23 mouse cellular contexts compared by ENCODE assay signal in the genomic region with DNA sequence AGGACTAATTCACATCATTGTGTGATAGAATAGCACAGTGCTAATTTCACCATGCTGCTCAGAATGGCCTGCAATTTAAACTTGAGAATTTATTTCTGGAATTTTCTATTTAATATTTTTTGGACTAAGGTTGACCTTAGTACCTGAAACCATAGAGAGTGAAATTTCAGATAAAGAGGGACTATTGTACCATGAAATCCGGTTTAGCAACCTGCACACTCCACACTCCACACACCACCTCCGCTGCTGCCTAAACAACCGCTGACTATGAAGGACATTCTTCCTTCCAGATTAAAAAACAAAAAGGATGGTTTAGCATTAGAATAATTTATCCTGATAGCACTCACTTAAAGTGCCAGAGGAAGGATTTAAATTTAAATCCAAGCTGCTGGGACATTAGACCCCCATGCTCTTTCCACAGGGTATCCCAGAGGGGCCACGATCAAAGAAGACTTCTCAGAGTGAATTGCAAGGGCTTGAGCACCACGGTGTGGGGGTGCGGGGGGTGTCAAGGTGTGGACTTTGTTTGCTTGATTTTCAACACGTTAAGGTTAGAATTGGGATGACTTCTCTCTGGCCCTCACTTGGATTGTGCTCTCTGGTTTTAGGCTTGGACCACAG. TPM values are rescaled to one million over a fixed set of nuclear protein-coding genes. Genes with fewer than 3 reads are reported as not detected.
DNase-seq lines count a peak whose midpoint lies in the region; ATAC-seq and TF ChIP-seq lines count a peak whose summit lies in the region.
"Had no signal": no experiment of that assay in that cellular context is flagged by ENCODE, and none has a peak within 500 bp of the region (broad histone marks: within the 10 kb centered on the region; RNA-seq: fewer than 3 reads in every experiment).

No protein-coding gene starts in this region.

- no peaks in the 10 kb centered on the region for H3K9me3 ChIP-seq in intestine, embryonic 14.5 days (ENCODE audit: control insufficient read depth, low read length)
- H3K9me3 ChIP-seq in intestine, postnatal 0 days (ENCODE audit: control insufficient read depth), result no peaks in the 10 kb centered on the region
- 0 out of 2 replicates have a peak, but pooled peaks cover 3% of the 10 kb centered on the region for H3K9me3 ChIP-seq in E14TG2a.4 (ENCODE audit: low read length)
- H3K9me3 ChIP-seq in hindbrain, embryonic 14.5 days (ENCODE audit: control insufficient read depth, low read length), result no peaks in the 10 kb centered on the region
- H3K9me3 ChIP-seq in stomach, postnatal 0 days (ENCODE audit: control insufficient read depth, low read length), result no peaks in the 10 kb centered on the region
- H3K9me3 ChIP-seq: embryonic facial prominence, embryonic 12.5 days; heart, embryonic 10.5 days; limb, embryonic 12.5 days; stomach, embryonic 15.5 days had no signal

- no peak overlapping the region for H3K27ac ChIP-seq in intestine, embryonic 14.5 days (ENCODE audit: low read depth)
- H3K27ac ChIP-seq in intestine, postnatal 0 days (ENCODE audit: low read depth, low read length), result no peak overlapping the region
- no peak overlapping the region for H3K27ac ChIP-seq in hindbrain, embryonic 14.5 days
- H3K27ac ChIP-seq in macrophage, result peak overlapping the region; percentile 93
- no peak overlapping the region for H3K27ac ChIP-seq in stomach, postnatal 0 days (replicated peaks)
- H3K27ac ChIP-seq: embryonic facial prominence, embryonic 12.5 days; gastrocnemius, adult 2 months; heart, embryonic 10.5 days; kidney, postnatal 0 days; limb, embryonic 12.5 days; stomach, embryonic 15.5 days had no signal

- no peak overlapping the region for H3K4me2 ChIP-seq in intestine, embryonic 14.5 days (ENCODE audit: low read length)
- H3K4me2 ChIP-seq in intestine, postnatal 0 days (replicated peaks; ENCODE audit: low read depth), result no peak overlapping the region
- H3K4me2 ChIP-seq in hindbrain, embryonic 14.5 days (replicated peaks), result no peak overlapping the region
- H3K4me2 ChIP-seq in stomach, postnatal 0 days (replicated peaks; ENCODE audit: low read depth), result no peak overlapping the region
- H3K4me2 ChIP-seq: embryonic facial prominence, embryonic 12.5 days; limb, embryonic 12.5 days; liver, embryonic 11.5 days; stomach, embryonic 15.5 days had no signal

- no peak overlapping the region for H3K9ac ChIP-seq in intestine, embryonic 14.5 days (ENCODE audit: low read length)
- H3K9ac ChIP-seq in intestine, postnatal 0 days (ENCODE audit: low read depth, low read length), result no peak overlapping the region
- H3K9ac ChIP-seq in hindbrain, embryonic 14.5 days, result no peak overlapping the region
- H3K9ac ChIP-seq in stomach, postnatal 0 days (ENCODE audit: low read length), result no peak overlapping the region
- H3K9ac ChIP-seq: embryonic facial prominence, embryonic 12.5 days; limb, embryonic 12.5 days; liver, postnatal 0 days; stomach, embryonic 15.5 days had no signal

- TF ChIP-seq EP300 in stomach, postnatal 0 days (optimal IDR thresholded peaks at IDR 0.05), result no peak

- no peaks in the 10 kb centered on the region for H3K27me3 ChIP-seq in intestine, embryonic 14.5 days (replicated peaks; ENCODE audit: control insufficient read depth, insufficient read depth, low read length)
- no peaks in the 10 kb centered on the region for H3K27me3 ChIP-seq in intestine, postnatal 0 days (replicated peaks; ENCODE audit: control insufficient read depth, insufficient read depth, low read length)
- peaks cover 6% of the 10 kb centered on the region for H3K27me3 ChIP-seq in E14TG2a.4 (ENCODE audit: insufficient read depth, low read length)
- H3K27me3 ChIP-seq in hindbrain, embryonic 14.5 days (ENCODE audit: control insufficient read depth, insufficient read depth, low read length), result no peaks in the 10 kb centered on the region
- no peaks in the 10 kb centered on the region for H3K27me3 ChIP-seq in stomach, postnatal 0 days (ENCODE audit: control insufficient read depth, insufficient read depth, low read length)
- H3K27me3 ChIP-seq: embryonic facial prominence, embryonic 12.5 days; limb, embryonic 12.5 days; stomach, embryonic 15.5 days had no signal

- peak; percentile 41 for DNase-seq in intestine, embryonic 14.5 days (ENCODE audit: low spot score)
- no peak for DNase-seq in hindbrain, embryonic 14.5 days (ENCODE audit: low spot score)
- DNase-seq in stomach, postnatal 0 days (ENCODE audit: low spot score), result no peak
- no peak for DNase-seq in adrenal gland, postnatal 36 days
- DNase-seq in spleen, postnatal 10 days (ENCODE audit: low spot score in 2 of 2), result no peak
- DNase-seq: adrenal gland, adult 2 months; gastrocnemius, adult 2 months; heart, postnatal 4 days; kidney, adult 18-20 months; liver, postnatal 0 days; thymus, adult 18-20 months; thymus, postnatal 4 days had no signal

- H3K4me3 ChIP-seq in intestine, embryonic 14.5 days (ENCODE audit: low read depth, low read length), result no peak overlapping the region
- H3K4me3 ChIP-seq in intestine, postnatal 0 days (ENCODE audit: low read depth, low read length), result no peak overlapping the region
- H3K4me3 ChIP-seq in E14TG2a.4 (replicated peaks; ENCODE audit: low read length) (peak overlapping the region; percentile 27; the same call in 1 of the 2 replicates), macrophage (ENCODE audit: inconsistent target) (no peak overlapping the region)
- H3K4me3 ChIP-seq in hindbrain, embryonic 14.5 days (replicated peaks; ENCODE audit: low read length), result no peak overlapping the region
- H3K4me3 ChIP-seq in stomach, postnatal 0 days (ENCODE audit: low read depth, low read length), result no peak overlapping the region
- H3K4me3 ChIP-seq: embryonic facial prominence, embryonic 12.5 days; gastrocnemius, adult 2 months; heart, embryonic 10.5 days; limb, embryonic 12.5 days; stomach, embryonic 15.5 days had no signal

- H3K36me3 ChIP-seq in intestine, embryonic 14.5 days (ENCODE audit: control insufficient read depth, insufficient read depth, low read length), result no peaks in the 10 kb centered on the region
- no peaks in the 10 kb centered on the region for H3K36me3 ChIP-seq in intestine, postnatal 0 days (ENCODE audit: control insufficient read depth, insufficient read depth)
- no peaks in the 10 kb centered on the region for H3K36me3 ChIP-seq in E14TG2a.4 (ENCODE audit: insufficient read depth, low read length)
- no peaks in the 10 kb centered on the region for H3K36me3 ChIP-seq in hindbrain, embryonic 14.5 days (replicated peaks; ENCODE audit: control insufficient read depth, insufficient read depth)
- H3K36me3 ChIP-seq in macrophage (ENCODE audit: inconsistent target), result no peaks in the 10 kb centered on the region
- no peaks in the 10 kb centered on the region for H3K36me3 ChIP-seq in stomach, postnatal 0 days (ENCODE audit: control insufficient read depth, insufficient read depth, low read length)
- H3K36me3 ChIP-seq: embryonic facial prominence, embryonic 12.5 days; heart, embryonic 10.5 days; limb, embryonic 12.5 days; stomach, embryonic 15.5 days had no signal

- no peak for ATAC-seq in intestine, embryonic 14.5 days (replicated peaks; ENCODE audit: low FRiP score, low TSS enrichment, low read depth)
- no peak for ATAC-seq in intestine, postnatal 0 days
- peak; percentile 15; the same call in 1 of the 2 replicates for ATAC-seq in hindbrain, embryonic 14.5 days (ENCODE audit: low FRiP score)
- no peak for ATAC-seq in stomach, postnatal 0 days (ENCODE audit: low FRiP score, low TSS enrichment)
- ATAC-seq: CD4-positive, CD25-positive, alpha-beta regulatory T cell, adult 4 months; liver, postnatal 0 days; lung, postnatal 0 days had no signal

- 36% methylated on average over 7 of the region's 7 CpGs for WGBS in intestine, embryonic 14.5 days
- WGBS in intestine, postnatal 0 days, result 30% methylated on average over 7 of the region's 7 CpGs
- WGBS in hindbrain, embryonic 14.5 days, result 34% methylated on average over 7 of the region's 7 CpGs
- WGBS in macrophage (ENCODE audit: missing documents), result 88% methylated on average over 7 of the region's 7 CpGs
- 34% methylated on average over 7 of the region's 7 CpGs for WGBS in stomach, postnatal 0 days

- TF ChIP-seq CTCF in intestine, postnatal 0 days (IDR thresholded peaks at IDR 0.05; ENCODE audit: low read depth), result no peak
- no peak for TF ChIP-seq CTCF in E14TG2a.4 (conservative IDR thresholded peaks at IDR 0.05; ENCODE audit: low read length)
- no peak for TF ChIP-seq CTCF in stomach, postnatal 0 days (IDR thresholded peaks at IDR 0.05; ENCODE audit: low read depth)

- no peaks in the 10 kb centered on the region for H3K79me2 ChIP-seq in macrophage (ENCODE audit: inconsistent target)

- no peaks in the 10 kb centered on the region for H3K4me1 ChIP-seq in intestine, embryonic 14.5 days (replicated peaks; ENCODE audit: control insufficient read depth, insufficient read depth, low read length)
- H3K4me1 ChIP-seq in intestine, postnatal 0 days (replicated peaks; ENCODE audit: control insufficient read depth, insufficient read depth, low read length), result no peaks in the 10 kb centered on the region
- H3K4me1 ChIP-seq in E14TG2a.4 (replicated peaks; ENCODE audit: low read depth, low read length), result peaks cover 31% of the 10 kb centered on the region
- peaks cover 6% of the 10 kb centered on the region; the same call in 1 of the 2 replicates for H3K4me1 ChIP-seq in hindbrain, embryonic 14.5 days (replicated peaks; ENCODE audit: control insufficient read depth, insufficient read depth, low read length)
- no peaks in the 10 kb centered on the region; the same call in 1 of the 2 replicates for H3K4me1 ChIP-seq in stomach, postnatal 0 days (replicated peaks; ENCODE audit: control insufficient read depth, insufficient read depth)
- H3K4me1 ChIP-seq: heart, embryonic 10.5 days had no signal

RNA-seq across cellular contexts. Expression of a gene that starts 29.9 kb away (rescaled TPM):
- polyA plus RNA-seq in intestine, embryonic 14.5 days (2014; fragmentation: Nextera tagmentation; extraction: Ambion mirVana), result 9.5 and 10.3 TPM in 2 replicates
- 6.0 and 6.6 TPM in 2 replicates for polyA plus RNA-seq in intestine, postnatal 0 days (2015; fragmentation: Nextera tagmentation; extraction: Ambion mirVana)
- 17.8 and 19.4 TPM in 2 replicates for polyA plus RNA-seq in hindbrain, embryonic 14.5 days (2014; fragmentation: Nextera tagmentation; extraction: Ambion mirVana)
- 100 to 1,000 TPM in 16 of 26 experiments, 10 to 100 TPM in 10; 22.8 to 137 (median 105) TPM for total RNA-seq in macrophage (2018; cell fraction: chromatin; rRNA removed)
- total RNA-seq in macrophage (2018; cell fraction: cytosol; rRNA removed), result 10 to 100 TPM; 21.1 to 42.1 (median 30.2) TPM
- total RNA-seq in macrophage (2018; cell fraction: nucleus; rRNA removed), result 10 to 100 TPM; 18.5 to 87.3 (median 61.7) TPM
- polyA plus RNA-seq in macrophage (2018), result 16.5 to 19.9 TPM (median 19.2 TPM) in 3 replicates
- 5.0 and 6.0 TPM in 2 replicates for polyA plus RNA-seq in stomach, postnatal 0 days (2015; fragmentation: Nextera tagmentation; extraction: Ambion mirVana)
- total RNA-seq in adrenal gland, postnatal 36 days (2021), result 10 to 100 TPM; 36.6 to 36.8 TPM
